Mouse (Mus musculus) testis, adult 2 months (tissue): ENCODE results near the gene Srd5a1. TPM values are rescaled to one million over a fixed set of nuclear protein-coding genes. Genes with fewer than 3 reads are reported as not detected.

Experiments
- H3K27ac ChIP-seq: fragments of 200-500 bp; 2 replicates; pipeline ENCODE4 v1.5.1; 2012; ENCODE audit warnings: low read depth, low read length; ENCODE audit not compliant: control insufficient read depth, insufficient read depth
- H3K27me3 ChIP-seq: fragments of 200-500 bp; 2 replicates; pipeline ENCODE4 v1.6.1; 2012; ENCODE audit warnings: mild to moderate bottlenecking, low read length, moderate library complexity; ENCODE audit not compliant: control insufficient read depth, insufficient read depth
- H3K36me3 ChIP-seq: fragments of 200-500 bp; 2 replicates; pipeline ENCODE4 v1.6.1; 2012; ENCODE audit warnings: mild to moderate bottlenecking, low read length; ENCODE audit not compliant: control insufficient read depth, insufficient read depth
- H3K4me1 ChIP-seq: fragments of 200-500 bp; 2 replicates; pipeline ENCODE4 v1.6.1; 2012; ENCODE audit warnings: low read length; ENCODE audit not compliant: control insufficient read depth, insufficient read depth
- H3K4me3 ChIP-seq: fragments of 200-500 bp; 2 replicates; pipeline ENCODE4 v1.5.1; 2012; ENCODE audit warnings: low read depth, mild to moderate bottlenecking, low read length, moderate library complexity, mixed read lengths; ENCODE audit not compliant: control insufficient read depth
- CTCF ChIP-seq: fragments of 200-500 bp; IDR thresholded peaks from 2 replicates; pipeline ENCODE4 v1.5.1; 2012; ENCODE audit warnings: low read depth, mild to moderate bottlenecking, inconsistent platforms, low read length, moderate library complexity; ENCODE audit not compliant: control insufficient read depth, insufficient read depth, insufficient replicate concordance
- POLR2A ChIP-seq: fragments of 200-500 bp; IDR thresholded peaks from 2 replicates; pipeline ENCODE4 v1.6.1; 2012; ENCODE audit warnings: low read depth, mild to moderate bottlenecking, inconsistent platforms, low read length, moderate library complexity; ENCODE audit not compliant: control insufficient read depth
- polyA plus RNA-seq: library from polyadenylated mRNA; depleted of rRNA; stranded (reverse); fragments of >200 nt; gene quantifications from 2 replicates; pipeline ENCODE4 v1.2.3, GENCODE M21; 2012

The Srd5a1 gene
- polyA plus RNA-seq, 1 experiment, result 4.6 TPM

- TF ChIP-seq POLR2A (no peak), CTCF (no peak)
- Histone ChIP-seq H3K27ac (no peak overlapping the region), H3K36me3 (no peaks in the 10 kb centered on the region), H3K4me1 (peaks cover 5% of the 10 kb centered on the region), H3K27me3 (no peaks in the 10 kb centered on the region), H3K4me3 (no peak overlapping the region)
Observed at GRCm38 (mm10) chr13:69549980-69550379, 61.3 kb downstream of the Srd5a1 start.

GRCm38 (mm10) chr13:69547488-69548180 lies 63.6 kb downstream of the Srd5a1 start:
- Histone ChIP-seq H3K4me3 (no peak overlapping the region), H3K27me3 (no peaks in the 10 kb centered on the region), H3K36me3 (no peaks in the 10 kb centered on the region), H3K4me1 (peaks cover 3% of the 10 kb centered on the region), H3K27ac (no peak overlapping the region)
- TF ChIP-seq POLR2A (no peak), CTCF (no peak)

GRCm38 (mm10) chr13:69545019-69545418 lies 66.2 kb downstream of the Srd5a1 start:
- H3K27me3 ChIP-seq, result no peaks in the 10 kb centered on the region
- TF ChIP-seq POLR2A (no peak), CTCF (no peak)
- peaks cover 3% of the 10 kb centered on the region for H3K4me1 ChIP-seq
- H3K36me3 ChIP-seq, result no peaks in the 10 kb centered on the region
- no peak overlapping the region for H3K4me3 ChIP-seq
- H3K27ac ChIP-seq, result no peak overlapping the region

GRCm38 (mm10) chr13:69543595-69543994 lies 67.6 kb downstream of the Srd5a1 start:
- H3K36me3 ChIP-seq, result no peaks in the 10 kb centered on the region
- H3K4me1 ChIP-seq, result peaks cover 3% of the 10 kb centered on the region
- H3K4me3 ChIP-seq, result no peak overlapping the region
- no peak overlapping the region for H3K27ac ChIP-seq
- TF ChIP-seq POLR2A (no peak), CTCF (no peak)
- no peaks in the 10 kb centered on the region for H3K27me3 ChIP-seq

GRCm38 (mm10) chr13:69542571-69543352 lies 68.5 kb downstream of the Srd5a1 start:
- H3K27ac ChIP-seq, result no peak overlapping the region
- no peak overlapping the region for H3K4me3 ChIP-seq
- no peaks in the 10 kb centered on the region for H3K36me3 ChIP-seq
- H3K4me1 ChIP-seq, result peaks cover 3% of the 10 kb centered on the region
- no peaks in the 10 kb centered on the region for H3K27me3 ChIP-seq
- TF ChIP-seq CTCF (no peak), POLR2A (no peak)

- Histone ChIP-seq H3K4me1 (peaks cover 3% of the 10 kb centered on the region), H3K27me3 (no peaks in the 10 kb centered on the region), H3K36me3 (no peaks in the 10 kb centered on the region), H3K4me3 (no peak overlapping the region), H3K27ac (no peak overlapping the region)
- TF ChIP-seq CTCF (no peak), POLR2A (no peak)
Observed at GRCm38 (mm10) chr13:69541776-69542175, 69.5 kb downstream of the Srd5a1 start.

- Histone ChIP-seq H3K36me3 (no peaks in the 10 kb centered on the region), H3K4me3 (no peak overlapping the region), H3K4me1 (peaks cover 3% of the 10 kb centered on the region), H3K27ac (no peak overlapping the region), H3K27me3 (no peaks in the 10 kb centered on the region)
- TF ChIP-seq CTCF, result no peak
- TF ChIP-seq POLR2A, result no peak
Observed at GRCm38 (mm10) chr13:69541209-69541608, 70.0 kb downstream of the Srd5a1 start.
